19 mouse cellular contexts compared by ENCODE assay signal in the genomic region with DNA sequence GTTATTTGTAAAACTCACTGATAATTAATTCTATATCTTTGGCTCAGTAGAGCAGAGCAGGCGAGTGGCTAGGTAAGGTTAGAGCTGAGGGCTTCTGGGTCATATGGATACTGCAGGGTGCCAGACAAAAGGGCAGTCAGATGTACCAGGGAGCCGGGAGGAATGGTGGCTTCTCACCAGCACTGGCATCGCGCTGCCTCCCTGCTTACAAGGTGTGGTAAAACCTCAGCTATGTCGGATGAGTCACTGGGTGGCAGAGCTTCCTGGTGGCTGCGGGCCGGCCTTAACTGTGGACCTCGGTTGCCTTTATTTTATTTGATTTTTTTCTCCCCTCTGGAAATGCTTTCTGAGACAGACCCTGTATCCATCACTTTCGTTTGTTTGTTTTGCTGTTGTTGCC. TPM values are rescaled to one million over a fixed set of nuclear protein-coding genes. Genes with fewer than 3 reads are reported as not detected.
DNase-seq lines count a peak whose midpoint lies in the region; ATAC-seq and TF ChIP-seq lines count a peak whose summit lies in the region.
"Had no signal": no experiment of that assay in that cellular context is flagged by ENCODE, and none has a peak within 500 bp of the region (broad histone marks: within the 10 kb centered on the region; RNA-seq: fewer than 3 reads in every experiment).

No protein-coding gene starts in this region.

- TF ChIP-seq EP300 in liver, postnatal 0 days (IDR thresholded peaks at IDR 0.05; ENCODE audit: low read depth), result no peak

- no peak overlapping the region for H3K4me2 ChIP-seq in intestine, embryonic 16.5 days (ENCODE audit: low read depth, low read length)
- peak overlapping the region; percentile 53; the same call in 1 of the 2 replicates for H3K4me2 ChIP-seq in liver, postnatal 0 days (ENCODE audit: low read depth, low read length)
- H3K4me2 ChIP-seq: embryonic facial prominence, embryonic 12.5 days; heart, embryonic 11.5 days; hindbrain, embryonic 12.5 days; kidney, embryonic 15.5 days had no signal

- ATAC-seq in intestine, embryonic 16.5 days, result peak; percentile 53; the same call in 1 of the 2 replicates
- ATAC-seq in liver, postnatal 0 days, result no peak
- ATAC-seq: forebrain, embryonic 16.5 days; inflammation-experienced regulatory T-cells, adult 6 months had no signal

- no peaks in the 10 kb centered on the region for H3K36me3 ChIP-seq in intestine, embryonic 16.5 days (ENCODE audit: control insufficient read depth, insufficient read depth, low read length)
- no peaks in the 10 kb centered on the region for H3K36me3 ChIP-seq in liver, postnatal 0 days (replicated peaks; ENCODE audit: insufficient read depth, low read length)
- H3K36me3 ChIP-seq: embryonic facial prominence, embryonic 12.5 days; hindbrain, embryonic 12.5 days; kidney, embryonic 15.5 days; midbrain, embryonic 10.5 days had no signal

- H3K9me3 ChIP-seq in intestine, embryonic 16.5 days (ENCODE audit: control insufficient read depth, low read length), result no peaks in the 10 kb centered on the region
- H3K9me3 ChIP-seq in liver, postnatal 0 days (ENCODE audit: low read length), result no peaks in the 10 kb centered on the region
- H3K9me3 ChIP-seq: embryonic facial prominence, embryonic 12.5 days; hindbrain, embryonic 12.5 days; kidney, embryonic 15.5 days; midbrain, embryonic 10.5 days had no signal

- WGBS in intestine, embryonic 16.5 days, result 72% methylated on average over 9 of the region's 9 CpGs
- 71% methylated on average over 9 of the region's 9 CpGs for WGBS in liver, postnatal 0 days (ENCODE audit: insufficient replicate concordance)

- DNase-seq in urinary bladder, adult 2 months (ENCODE audit: low spot score), result peak; percentile 30
- DNase-seq in urinary bladder, postnatal 10 days (ENCODE audit: low spot score), result no peak
- DNase-seq in liver, postnatal 0 days, result no peak
- no peak for DNase-seq in MN1 (ENCODE audit: low spot score)
- no peak for DNase-seq in kidney, postnatal 10 days
- no peak for DNase-seq in ovary, adult 18-20 months (ENCODE audit: low spot score)
- DNase-seq: cerebellum, adult 9-11 months; gastrocnemius, postnatal 36 days; heart, postnatal 10 days had no signal

- H3K27ac ChIP-seq in intestine, embryonic 16.5 days (ENCODE audit: low read length), result peak overlapping the region; percentile 83; the same call in 1 of the 2 replicates
- H3K27ac ChIP-seq in liver, postnatal 0 days (ENCODE audit: low read depth), result peak overlapping the region; percentile 92
- H3K27ac ChIP-seq: embryonic facial prominence, embryonic 12.5 days; hindbrain, embryonic 12.5 days; macrophage; midbrain, embryonic 10.5 days had no signal

- H3K27me3 ChIP-seq in intestine, embryonic 16.5 days (replicated peaks; ENCODE audit: control insufficient read depth, insufficient read depth, low read length), result no peaks in the 10 kb centered on the region
- H3K27me3 ChIP-seq in liver, postnatal 0 days (ENCODE audit: insufficient read depth, low read length), result no peaks in the 10 kb centered on the region

- H3K4me1 ChIP-seq in intestine, embryonic 16.5 days (ENCODE audit: control insufficient read depth, insufficient read depth, low read length), result peaks cover 29% of the 10 kb centered on the region
- H3K4me1 ChIP-seq in liver, postnatal 0 days (ENCODE audit: insufficient read depth), result peaks cover 39% of the 10 kb centered on the region

- no peak overlapping the region for H3K4me3 ChIP-seq in intestine, embryonic 16.5 days (ENCODE audit: low read length)
- H3K4me3 ChIP-seq in liver, postnatal 0 days (ENCODE audit: low read depth, low read length), result no peak overlapping the region
- H3K4me3 ChIP-seq: embryonic facial prominence, embryonic 12.5 days; erythroblast, embryonic 14.5 days; hindbrain, embryonic 12.5 days; kidney, embryonic 15.5 days; midbrain, embryonic 10.5 days had no signal

- H3K9ac ChIP-seq in intestine, embryonic 16.5 days (ENCODE audit: low read depth, low read length), result 0 out of 2 replicates have a peak overlapping the region, but pooled peaks have one; percentile 44
- no peak overlapping the region for H3K9ac ChIP-seq in liver, postnatal 0 days (replicated peaks)
- H3K9ac ChIP-seq: embryonic facial prominence, embryonic 12.5 days; hindbrain, embryonic 12.5 days; kidney, embryonic 15.5 days had no signal

- no peak for TF ChIP-seq CTCF in liver, postnatal 0 days (IDR thresholded peaks at IDR 0.05; ENCODE audit: low read depth)

RNA-seq across cellular contexts. Expression of a gene that starts 6.0 kb away (rescaled TPM):
- polyA plus RNA-seq in urinary bladder, adult 2 months (2012; rRNA removed), result 38.4 and 62.8 TPM in 2 replicates
- polyA plus RNA-seq in intestine, embryonic 16.5 days (2015; fragmentation: Nextera tagmentation; extraction: Ambion mirVana), result 183 and 191 TPM in 2 replicates
- 30.8 and 34.5 TPM in 2 replicates for polyA plus RNA-seq in liver, postnatal 0 days (2015; fragmentation: Nextera tagmentation; extraction: Ambion mirVana)
